Mouse (Mus musculus) forebrain, embryonic 13.5 days (tissue): ENCODE results near the gene Notch4. TPM values are rescaled to one million over a fixed set of nuclear protein-coding genes. Genes with fewer than 3 reads are reported as not detected.

Experiments used
- ATAC-seq: fragments of 200-750 bp; cut with Nextera tagmentation; 2 replicates; pipeline ENCODE4 v1.8.0; 2017
- H3K27ac ChIP-seq: fragments of 300-500 bp; sonication (generic); 2 replicates; pipeline ENCODE4 v1.5.1; 2015; ENCODE audit warnings: inconsistent platforms, mild to moderate bottlenecking, moderate library complexity
- H3K27me3 ChIP-seq: fragments of 300-500 bp; sonication (generic); 2 replicates; pipeline ENCODE4 v1.6.1; 2015; ENCODE audit warnings: mild to moderate bottlenecking, inconsistent platforms
- H3K36me3 ChIP-seq: fragments of 300-500 bp; sonication (generic); 2 replicates; pipeline ENCODE4 v1.6.1; 2015; ENCODE audit warnings: mild to moderate bottlenecking, inconsistent platforms; ENCODE audit not compliant: poor library complexity, severe bottlenecking
- H3K4me1 ChIP-seq: fragments of 300-500 bp; sonication (generic); 2 replicates; pipeline ENCODE4 v1.6.1; 2015; ENCODE audit warnings: inconsistent platforms
- H3K4me2 ChIP-seq: fragments of 300-500 bp; sonication (generic); 2 replicates; pipeline ENCODE4 v1.6.1; 2015; ENCODE audit warnings: inconsistent platforms, mild to moderate bottlenecking, moderate library complexity
- H3K4me3 ChIP-seq: fragments of 300-500 bp; sonication (generic); 2 replicates; pipeline ENCODE4 v1.5.1; 2015; ENCODE audit warnings: mild to moderate bottlenecking, inconsistent platforms
- H3K9ac ChIP-seq: fragments of 300-500 bp; sonication (generic); 2 replicates; pipeline ENCODE4 v1.6.1; 2015; ENCODE audit warnings: mild to moderate bottlenecking, inconsistent platforms
- H3K9me3 ChIP-seq: fragments of 300-500 bp; sonication (generic); replicated peaks from 2 replicates; pipeline ENCODE4 v1.6.1; 2016; ENCODE audit warnings: inconsistent platforms
- WGBS: fragments of 180-500 bp; shearing (Covaris S2); methylation state at CpG from one replicate; pipeline ENCODE4 v1.1.7; 2015; 5-methylcytosine and 5-hydroxymethylcytosine counted together
- polyA plus RNA-seq: library from polyadenylated mRNA; unstranded; fragments of >200 nt; fragmentation: Nextera tagmentation; extraction: Ambion mirVana; gene quantifications from 2 replicates; pipeline ENCODE4 v1.2.1, GENCODE M21; 2015

Notch4 gene
- polyA plus RNA-seq, 1 experiment from 2014 or later: 4.6 TPM

GRCm38 (mm10) chr17:34630761-34631301 lies 66.8 kb downstream of the Notch4 start:
- H3K27me3 ChIP-seq: peaks cover 47% of the 10 kb centered on the region
- peak overlapping the region; percentile 93 for H3K4me2 ChIP-seq

GRCm38 (mm10) chr17:34631647-34632046 lies 67.6 kb downstream of the Notch4 start:
- peak overlapping the region; percentile 81 for H3K4me3 ChIP-seq
- no peak overlapping the region for H3K27ac ChIP-seq
- peak overlapping the region; percentile 93 for H3K4me2 ChIP-seq
- 4% methylated on average over 12 of the region's 12 CpGs for WGBS
- peak overlapping the region; percentile 80 for H3K9ac ChIP-seq
- H3K4me1 ChIP-seq: peaks cover 52% of the 10 kb centered on the region
- no peaks in the 10 kb centered on the region for H3K9me3 ChIP-seq
- no peaks in the 10 kb centered on the region for H3K36me3 ChIP-seq
- ATAC-seq: no peak
- peaks cover 47% of the 10 kb centered on the region for H3K27me3 ChIP-seq

More at GRCm38 (mm10) chr17:34630761-34631301, 66.8 kb downstream of the Notch4 start:
- no peaks in the 10 kb centered on the region for H3K9me3 ChIP-seq
- peak overlapping the region; percentile 80 for H3K9ac ChIP-seq
- no peak for ATAC-seq
- H3K4me1 ChIP-seq: peaks cover 60% of the 10 kb centered on the region
- peak overlapping the region; percentile 81 for H3K4me3 ChIP-seq
- H3K27ac ChIP-seq: no peak overlapping the region
- H3K36me3 ChIP-seq: no peaks in the 10 kb centered on the region
- WGBS: 5% methylated on average over 45 of the region's 48 CpGs

- H3K4me1 ChIP-seq: peaks cover 50% of the 10 kb centered on the region
- under 1% methylated on average over 26 of the region's 26 CpGs for WGBS
- H3K27me3 ChIP-seq: peaks cover 51% of the 10 kb centered on the region
- H3K36me3 ChIP-seq: no peaks in the 10 kb centered on the region
- peak overlapping the region; percentile 93 for H3K4me2 ChIP-seq
- ATAC-seq: 0 out of 2 replicates have a peak, but pooled peaks have one; percentile 34
- no peak overlapping the region for H3K27ac ChIP-seq
- no peaks in the 10 kb centered on the region for H3K9me3 ChIP-seq
- H3K9ac ChIP-seq: peak overlapping the region; percentile 80
- peak overlapping the region; percentile 81 for H3K4me3 ChIP-seq
Measured at GRCm38 (mm10) chr17:34632261-34632691, 68.2 kb downstream of the Notch4 start.

GRCm38 (mm10) chr17:34635671-34636070 lies 71.6 kb downstream of the Notch4 start:
- WGBS: 64% methylated on average over 2 of the region's 2 CpGs
- Histone ChIP-seq H3K36me3 (no peaks in the 10 kb centered on the region), H3K9me3 (no peaks in the 10 kb centered on the region), H3K27ac (no peak overlapping the region), H3K4me1 (peaks cover 22% of the 10 kb centered on the region), H3K4me3 (no peak overlapping the region), H3K27me3 (peaks cover 40% of the 10 kb centered on the region), H3K9ac (no peak overlapping the region), H3K4me2 (no peak overlapping the region)
- ATAC-seq: no peak

- ATAC-seq: no peak
- H3K4me2 ChIP-seq: no peak overlapping the region
- no peaks in the 10 kb centered on the region for H3K9me3 ChIP-seq
- no peak overlapping the region for H3K27ac ChIP-seq
- WGBS: 73% methylated on average over 3 of the region's 3 CpGs
- no peak overlapping the region; the same call in 1 of the 2 replicates for H3K9ac ChIP-seq
- no peaks in the 10 kb centered on the region for H3K36me3 ChIP-seq
- peaks cover 13% of the 10 kb centered on the region for H3K4me1 ChIP-seq
- H3K4me3 ChIP-seq: no peak overlapping the region
- peaks cover 22% of the 10 kb centered on the region for H3K27me3 ChIP-seq
Measured at GRCm38 (mm10) chr17:34637459-34637858, 73.4 kb downstream of the Notch4 start.

Other genes starting within 250 kb of the Notch4 start
- gene H2-Eb2, start 238.6 kb upstream of the Notch4 start, polyA plus RNA-seq: not detected in 2 replicates
- not detected in 2 replicates for gene Btnl2, start 209.4 kb upstream of the Notch4 start, polyA plus RNA-seq
- gene Btnl1, start 187.1 kb upstream of the Notch4 start, polyA plus RNA-seq: not detected in 2 replicates
- gene BC051142, start 165.4 kb upstream of the Notch4 start, polyA plus RNA-seq: 2.4 and 2.6 TPM in 2 replicates
- not detected in 2 replicates for gene Btnl4, start 87.0 kb upstream of the Notch4 start, polyA plus RNA-seq
- not detected in 2 replicates for gene Btnl6, start 46.9 kb upstream of the Notch4 start, polyA plus RNA-seq
- gene Gpsm3, start 25.5 kb downstream of the Notch4 start, polyA plus RNA-seq: 2.4 and 3.0 TPM in 2 replicates
- gene Pbx2, start 27.0 kb downstream of the Notch4 start, polyA plus RNA-seq: 10.2 and 10.5 TPM in 2 replicates
- 2.3 and 2.5 TPM in 2 replicates for gene Ager, start 33.6 kb downstream of the Notch4 start, polyA plus RNA-seq
- 302 TPM in 2 replicates for gene Rnf5, start 39.4 kb downstream of the Notch4 start, polyA plus RNA-seq
- 74.4 and 77.6 TPM in 2 replicates for gene Agpat1, start 40.0 kb downstream of the Notch4 start, polyA plus RNA-seq
- gene Egfl8, start 51.7 kb downstream of the Notch4 start, polyA plus RNA-seq: 4.7 and 5.9 TPM in 2 replicates
- gene Ppt2, start 64.2 kb downstream of the Notch4 start, polyA plus RNA-seq: 15.9 and 19.7 TPM in 2 replicates
- 2.8 and 6.0 TPM in 2 replicates for gene Prrt1, start 65.3 kb downstream of the Notch4 start, polyA plus RNA-seq
- 14.7 and 16.1 TPM in 2 replicates for gene Fkbpl, start 80.5 kb downstream of the Notch4 start, polyA plus RNA-seq
- 95.9 and 105 TPM in 2 replicates for gene Atf6b, start 82.9 kb downstream of the Notch4 start, polyA plus RNA-seq
- gene Tnxb, start 106.3 kb downstream of the Notch4 start, polyA plus RNA-seq: 0.01 and 0.05 TPM in 2 replicates
- gene C4b, start 179.6 kb downstream of the Notch4 start, polyA plus RNA-seq: not detected in 2 replicates
- gene Cyp21a1, start 240.3 kb downstream of the Notch4 start, polyA plus RNA-seq: not detected in 2 replicates